Mouse (Mus musculus) forebrain, postnatal 0 days (tissue): ENCODE results near the gene Tubb1. TPM values are rescaled to one million over a fixed set of nuclear protein-coding genes. Genes with fewer than 3 reads are reported as not detected.

Experiments
- ATAC-seq: fragments of 200-750 bp; cut with Nextera tagmentation; 2 replicates; pipeline ENCODE4 v1.8.0; 2017; ENCODE audit warnings: mild to moderate bottlenecking, moderate library complexity
- DNase-seq: peaks from one replicate; pipeline ENCODE4 v3.0.0-alpha.2; 2015
- H3K27ac ChIP-seq: fragments of 300-500 bp; sonication (generic); 2 replicates; pipeline ENCODE4 v1.5.1; 2014; ENCODE audit warnings: low read depth, mild to moderate bottlenecking, antibody characterized with exemption, low read length, moderate library complexity, mixed read lengths
- H3K27me3 ChIP-seq: fragments of 300-500 bp; sonication (generic); 2 replicates; pipeline ENCODE4 v1.6.1; 2014; ENCODE audit warnings: mild to moderate bottlenecking, low read length, mixed read lengths; ENCODE audit not compliant: insufficient read depth
- H3K36me3 ChIP-seq: fragments of 300-500 bp; sonication (generic); 2 replicates; pipeline ENCODE4 v1.6.1; 2014; ENCODE audit warnings: mild to moderate bottlenecking, moderate library complexity; ENCODE audit not compliant: insufficient read depth
- H3K4me1 ChIP-seq: fragments of 300-500 bp; sonication (generic); 2 replicates; pipeline ENCODE4 v1.6.1; 2014; ENCODE audit warnings: antibody characterized with exemption; ENCODE audit not compliant: insufficient read depth
- H3K4me2 ChIP-seq: fragments of 300-500 bp; sonication (generic); 2 replicates; pipeline ENCODE4 v1.6.1; 2014; ENCODE audit warnings: low read depth, mild to moderate bottlenecking, moderate library complexity
- H3K4me3 ChIP-seq: fragments of 300-500 bp; sonication (generic); 2 replicates; pipeline ENCODE4 v1.5.1; 2014; ENCODE audit warnings: low read depth, low read length, mixed read lengths
- H3K9ac ChIP-seq: fragments of 300-500 bp; sonication (generic); 2 replicates; pipeline ENCODE4 v1.6.1; 2014; ENCODE audit warnings: mild to moderate bottlenecking
- H3K9me3 ChIP-seq: fragments of 300-500 bp; sonication (generic); 2 replicates; pipeline ENCODE4 v1.6.1; 2016; ENCODE audit warnings: low read length
- CTCF ChIP-seq: sonication (generic); IDR thresholded peaks from 2 replicates; pipeline ENCODE4 v1.5.1; 2016; ENCODE audit warnings: antibody characterized with exemption, control low read depth, low read depth
- WGBS: fragments of 180-500 bp; shearing (Covaris S2); extraction: QIAGEN DNeasy Blood & Tissue Kit; methylation state at CpG from one replicate; pipeline ENCODE4 v1.1.7; 2014; 5-methylcytosine and 5-hydroxymethylcytosine counted together
- polyA plus RNA-seq: library from polyadenylated mRNA; unstranded; fragments of >200 nt; fragmentation: Nextera tagmentation; extraction: Ambion mirVana; gene quantifications from 2 replicates; pipeline ENCODE4 v1.2.1, GENCODE M21; 2015
- total RNA-seq: library from RNA; depleted of rRNA; stranded (reverse); fragments of >200 nt; gene quantifications from 2 replicates; pipeline ENCODE4 v1.2.3, GENCODE M21; 2014

Tubb1 gene
- total and polyA plus RNA-seq, 2 experiments from 2014 or later = 0.11 to 0.38 TPM

GRCm38 (mm10) chr2:174473550-174473927 lies 23.0 kb downstream of the Tubb1 start:
- no peak overlapping the region for H3K9ac ChIP-seq

GRCm38 (mm10) chr2:174477543-174478319 lies 27.2 kb downstream of the Tubb1 start:
- WGBS = 75% methylated on average over 3 of the region's 3 CpGs
- H3K27me3 ChIP-seq = no peaks in the 10 kb centered on the region
- no peak overlapping the region for H3K4me2 ChIP-seq
- H3K4me1 ChIP-seq = no peaks in the 10 kb centered on the region
- ATAC-seq = no peak
- no peak overlapping the region for H3K27ac ChIP-seq
- no peak for DNase-seq
- H3K36me3 ChIP-seq = no peaks in the 10 kb centered on the region
- H3K9ac ChIP-seq = no peak overlapping the region
- H3K9me3 ChIP-seq = no peaks in the 10 kb centered on the region
- no peak overlapping the region for H3K4me3 ChIP-seq
- no peak for TF ChIP-seq CTCF

More at GRCm38 (mm10) chr2:174473550-174473927, 23.0 kb downstream of the Tubb1 start:
- DNase-seq = no peak
- H3K4me3 ChIP-seq = peak overlapping the region; percentile 66; the same call in 1 of the 2 replicates
- WGBS = 75% methylated on average over 5 of the region's 5 CpGs
- H3K9me3 ChIP-seq = no peaks in the 10 kb centered on the region
- H3K4me2 ChIP-seq = peak overlapping the region; percentile 67
- no peak overlapping the region for H3K27ac ChIP-seq
- TF ChIP-seq CTCF = no peak
- ATAC-seq = no peak
- peaks cover 2% of the 10 kb centered on the region; the same call in 1 of the 2 replicates for H3K36me3 ChIP-seq
- no peaks in the 10 kb centered on the region for H3K4me1 ChIP-seq
- H3K27me3 ChIP-seq = no peaks in the 10 kb centered on the region

DNA sequence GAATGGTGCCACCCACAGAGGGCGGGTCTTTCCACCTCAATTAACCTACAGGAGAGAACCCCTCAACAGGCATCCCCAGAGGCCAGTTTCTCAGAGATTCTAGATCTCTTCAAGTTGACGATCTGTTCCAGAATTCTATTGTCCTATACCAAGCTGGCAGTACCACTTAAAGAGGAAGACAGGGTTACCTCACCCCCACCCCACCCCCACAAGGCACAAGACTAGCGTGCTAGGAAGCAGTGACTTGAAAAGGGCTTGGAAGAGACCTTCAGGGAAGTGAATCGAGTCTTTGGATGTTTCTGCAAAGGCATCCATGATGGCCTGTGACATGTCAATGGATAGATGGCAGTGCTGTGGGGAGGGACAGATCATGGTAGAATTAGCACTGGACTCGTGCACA lies 28.3 kb downstream of the Tubb1 start:
- Histone ChIP-seq H3K27ac (no peak overlapping the region), H3K4me2 (no peak overlapping the region), H3K4me3 (no peak overlapping the region), H3K4me1 (no peaks in the 10 kb centered on the region), H3K9ac (no peak overlapping the region), H3K27me3 (no peaks in the 10 kb centered on the region), H3K9me3 (no peaks in the 10 kb centered on the region), H3K36me3 (no peaks in the 10 kb centered on the region)
- DNase-seq = no peak
- TF ChIP-seq CTCF = no peak
- ATAC-seq = no peak
- 74% methylated on average over 5 of the region's 5 CpGs for WGBS

- 94% methylated on average over 5 of the region's 5 CpGs for WGBS
- Histone ChIP-seq H3K9me3 (no peaks in the 10 kb centered on the region), H3K4me1 (no peaks in the 10 kb centered on the region), H3K9ac (no peak overlapping the region), H3K4me3 (no peak overlapping the region), H3K27me3 (no peaks in the 10 kb centered on the region), H3K27ac (no peak overlapping the region), H3K4me2 (no peak overlapping the region), H3K36me3 (no peaks in the 10 kb centered on the region)
- no peak for ATAC-seq
- TF ChIP-seq CTCF = no peak
- DNase-seq = no peak
Observed at GRCm38 (mm10) chr2:174487005-174487404, 36.5 kb downstream of the Tubb1 start.

GRCm38 (mm10) chr2:174492858-174493257 lies 42.4 kb downstream of the Tubb1 start:
- ATAC-seq = no peak
- Histone ChIP-seq H3K9me3 (0 out of 2 replicates have a peak, but pooled peaks cover 3% of the 10 kb centered on the region), H3K9ac (no peak overlapping the region), H3K27me3 (no peaks in the 10 kb centered on the region), H3K36me3 (no peaks in the 10 kb centered on the region), H3K4me3 (no peak overlapping the region), H3K4me2 (no peak overlapping the region), H3K4me1 (no peaks in the 10 kb centered on the region), H3K27ac (no peak overlapping the region)
- TF ChIP-seq CTCF = no peak
- DNase-seq = no peak
- 72% methylated on average over 2 of the region's 2 CpGs for WGBS

GRCm38 (mm10) chr2:174500814-174501503 lies 50.5 kb downstream of the Tubb1 start:
- WGBS = 71% methylated on average over 14 of the region's 14 CpGs
- Histone ChIP-seq H3K4me3 (no peak overlapping the region), H3K9me3 (no peaks in the 10 kb centered on the region), H3K9ac (no peak overlapping the region), H3K4me2 (no peak overlapping the region), H3K27me3 (no peaks in the 10 kb centered on the region), H3K36me3 (no peaks in the 10 kb centered on the region), H3K27ac (no peak overlapping the region), H3K4me1 (no peaks in the 10 kb centered on the region)
- no peak for TF ChIP-seq CTCF
- DNase-seq = no peak
- no peak for ATAC-seq

GRCm38 (mm10) chr2:174501517-174501916 lies 51.0 kb downstream of the Tubb1 start:
- no peak overlapping the region for H3K4me3 ChIP-seq
- no peak for ATAC-seq
- H3K27ac ChIP-seq = no peak overlapping the region
- H3K9me3 ChIP-seq = no peaks in the 10 kb centered on the region
- no peaks in the 10 kb centered on the region for H3K4me1 ChIP-seq
- DNase-seq = no peak
- H3K27me3 ChIP-seq = no peaks in the 10 kb centered on the region
- H3K36me3 ChIP-seq = no peaks in the 10 kb centered on the region
- H3K9ac ChIP-seq = no peak overlapping the region
- TF ChIP-seq CTCF = no peak
- 81% methylated on average over 8 of the region's 8 CpGs for WGBS
- no peak overlapping the region for H3K4me2 ChIP-seq
